Mouse (Mus musculus) MEL (cell line): Measurements from ENCODE around the gene Taf7l.

Experiments used
- CTCF ChIP-seq, 3 experiments: IDR thresholded peaks in 2 of 3; conservative IDR thresholded peaks in 1 of 3; 2 replicates each; pipeline ENCODE4 v1.5.1; 2011 to 2012; ENCODE audit warnings: low read length in 3 of 3, low read depth in 2 of 3, mild to moderate bottlenecking in 2 of 3, improper control_type of control experiment in 1 of 3, inconsistent platforms in 1 of 3, mixed read lengths in 1 of 3, moderate library complexity in 1 of 3; ENCODE audit not compliant: control insufficient read depth in 1 of 3, insufficient read depth in 1 of 3, poor library complexity in 1 of 3, severe bottlenecking in 1 of 3
- E2F4 ChIP-seq: IDR thresholded peaks from 2 replicates; pipeline ENCODE4 v1.6.1; 2011; ENCODE audit warnings: low read depth, low read length, improper control_type of control experiment, borderline replicate concordance
- JUND ChIP-seq: IDR thresholded peaks from 2 replicates; pipeline ENCODE4 v1.6.1; 2011; ENCODE audit warnings: low read depth, mild to moderate bottlenecking, improper control_type of control experiment, low read length
- MAX ChIP-seq: IDR thresholded peaks from 2 replicates; pipeline ENCODE4 v1.6.1; 2011; ENCODE audit warnings: low read length, improper control_type of control experiment
- TCF12 ChIP-seq: IDR thresholded peaks from 2 replicates; pipeline ENCODE4 v1.6.1; 2014; ENCODE audit warnings: low read depth, mild to moderate bottlenecking, inconsistent platforms, low read length, improper control_type of control experiment, moderate library complexity
- ZMIZ1 ChIP-seq: IDR thresholded peaks from 2 replicates; pipeline ENCODE4 v1.6.1; 2012; ENCODE audit warnings: low read depth, mild to moderate bottlenecking, inconsistent platforms, low read length, improper control_type of control experiment, moderate library complexity

DNA sequence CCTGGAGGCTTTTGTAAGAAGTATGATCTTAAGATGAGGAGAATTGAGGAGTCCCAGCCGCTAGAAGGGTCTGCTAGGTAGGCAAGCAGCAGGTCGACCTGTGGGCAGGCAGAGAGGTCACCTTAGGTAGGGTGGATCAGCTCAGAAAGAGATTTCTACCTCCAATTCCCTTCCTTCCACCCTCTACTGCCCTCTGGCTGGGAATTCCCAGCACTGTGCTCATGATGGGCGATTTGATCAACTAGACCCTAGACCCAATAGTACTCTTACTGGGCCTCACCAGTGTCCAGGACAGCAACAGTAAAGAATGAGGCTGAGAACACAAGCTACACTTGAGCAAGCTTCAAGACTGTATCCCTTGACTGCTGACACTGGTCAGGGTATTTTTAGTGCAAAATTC lies 49.0 kb downstream of the Taf7l start:
- TF ChIP-seq ZMIZ1 (no peak), E2F4 (no peak), TCF12 (no peak), CTCF (IDR thresholded peaks at IDR 0.05 in 2 of 3, conservative IDR thresholded peaks at IDR 0.05 in 1 of 3; ENCODE audit: control insufficient read depth in 1 of 3, insufficient read depth in 1 of 3, low read depth in 2 of 3, low read length in 3 of 3, poor library complexity in 1 of 3, severe bottlenecking in 1 of 3) (no peak; a peak in 1 of 6 replicates), JUND (no peak), MAX (no peak)
